Mouse (Mus musculus): Measurements from ENCODE around the gene Fstl4.

GRCm38 (mm10) chr11:52910788-52911187 is 146.4 kb downstream of the Fstl4 start:
- TF ChIP-seq CTCF (IDR thresholded peaks at IDR 0.05; ENCODE audit: low read depth, low read length) (no peak), POLR2A (IDR thresholded peaks at IDR 0.05; ENCODE audit: extremely low read depth, insufficient read depth, low read length) (no peak)

Measured in liver, adult 2 months (tissue).